Mouse (Mus musculus) lung, embryonic 16.5 days (tissue): Measurements from ENCODE around the gene Wipf3. TPM values are rescaled to one million over a fixed set of nuclear protein-coding genes. Genes with fewer than 3 reads are reported as not detected.

ENCODE experiments used
- ATAC-seq: fragments of 200-750 bp; cut with Nextera tagmentation; 2 replicates; pipeline ENCODE4 v1.8.0; 2017; ENCODE audit warnings: low read depth, mild to moderate bottlenecking, moderate library complexity
- H3K27ac ChIP-seq: fragments of 300-500 bp; sonication (generic); 2 replicates; pipeline ENCODE4 v1.5.1; 2014; ENCODE audit warnings: mild to moderate bottlenecking, control low read depth, low read length
- H3K27me3 ChIP-seq: fragments of 300-500 bp; sonication (generic); 2 replicates; pipeline ENCODE4 v1.6.1; 2014; ENCODE audit warnings: low read depth, low read length, mixed read lengths; ENCODE audit not compliant: control insufficient read depth, insufficient read depth
- H3K36me3 ChIP-seq: fragments of 300-500 bp; sonication (generic); 2 replicates; pipeline ENCODE4 v1.6.1; 2014; ENCODE audit warnings: low read length; ENCODE audit not compliant: control insufficient read depth, insufficient read depth
- H3K4me1 ChIP-seq: fragments of 300-500 bp; sonication (generic); replicated peaks from 2 replicates; pipeline ENCODE4 v1.6.1; 2014; ENCODE audit warnings: low read length, mixed read lengths; ENCODE audit not compliant: control insufficient read depth, insufficient read depth
- H3K4me2 ChIP-seq: fragments of 300-500 bp; sonication (generic); 2 replicates; pipeline ENCODE4 v1.6.1; 2014; ENCODE audit warnings: low read depth, low read length, control low read depth
- H3K4me3 ChIP-seq: fragments of 300-500 bp; sonication (generic); 2 replicates; pipeline ENCODE4 v1.5.1; 2014; ENCODE audit warnings: mild to moderate bottlenecking, low read length, control low read depth
- H3K9ac ChIP-seq: fragments of 300-500 bp; sonication (generic); 2 replicates; pipeline ENCODE4 v1.6.1; 2014; ENCODE audit warnings: low read length, control low read depth
- H3K9me3 ChIP-seq: fragments of 300-500 bp; sonication (generic); 2 replicates; pipeline ENCODE4 v1.6.1; 2016; ENCODE audit warnings: low read length; ENCODE audit not compliant: control insufficient read depth
- WGBS: fragments of 180-500 bp; shearing (Covaris S2); extraction: QIAGEN DNeasy Blood & Tissue Kit; methylation state at CpG from one replicate; pipeline ENCODE4 v1.1.7; 2014; 5-methylcytosine and 5-hydroxymethylcytosine counted together
- polyA plus RNA-seq: library from polyadenylated mRNA; unstranded; fragments of >200 nt; fragmentation: Nextera tagmentation; extraction: Ambion mirVana; gene quantifications from 2 replicates; pipeline ENCODE4 v1.2.1, GENCODE M21; 2015

Wipf3 gene
- polyA plus RNA-seq, 1 experiment from 2014 or later = 1.2 TPM

GRCm38 (mm10) chr6:54502661-54503115 is 73.3 kb downstream of the Wipf3 start:
- WGBS = 28% methylated on average over 6 of the region's 6 CpGs
- no peak overlapping the region for H3K9ac ChIP-seq
- peak; percentile 55 for ATAC-seq
- H3K4me2 ChIP-seq = no peak overlapping the region
- peaks cover 9% of the 10 kb centered on the region for H3K4me1 ChIP-seq
- H3K27ac ChIP-seq = no peak overlapping the region
- no peaks in the 10 kb centered on the region for H3K36me3 ChIP-seq
- no peaks in the 10 kb centered on the region for H3K9me3 ChIP-seq
- H3K4me3 ChIP-seq = no peak overlapping the region
- no peaks in the 10 kb centered on the region for H3K27me3 ChIP-seq

- WGBS = 67% methylated on average over 11 of the region's 11 CpGs
- no peak for ATAC-seq
Observed at GRCm38 (mm10) chr6:54506318-54506717, 76.9 kb downstream of the Wipf3 start.

GRCm38 (mm10) chr6:54507002-54507401 is 77.6 kb downstream of the Wipf3 start:
- H3K4me1 ChIP-seq = peaks cover 16% of the 10 kb centered on the region
- 25% methylated on average over 8 of the region's 8 CpGs for WGBS
- H3K27ac ChIP-seq = no peak overlapping the region
- no peak overlapping the region for H3K4me3 ChIP-seq
- no peaks in the 10 kb centered on the region for H3K9me3 ChIP-seq
- H3K27me3 ChIP-seq = no peaks in the 10 kb centered on the region
- H3K4me2 ChIP-seq = no peak overlapping the region
- ATAC-seq = no peak
- H3K36me3 ChIP-seq = no peaks in the 10 kb centered on the region
- no peak overlapping the region for H3K9ac ChIP-seq

More at GRCm38 (mm10) chr6:54506318-54506717, 76.9 kb downstream of the Wipf3 start:
- Histone ChIP-seq H3K27me3 (no peaks in the 10 kb centered on the region), H3K9ac (no peak overlapping the region), H3K4me1 (peaks cover 16% of the 10 kb centered on the region), H3K9me3 (no peaks in the 10 kb centered on the region), H3K4me2 (no peak overlapping the region), H3K27ac (no peak overlapping the region), H3K36me3 (no peaks in the 10 kb centered on the region), H3K4me3 (no peak overlapping the region)

DNA sequence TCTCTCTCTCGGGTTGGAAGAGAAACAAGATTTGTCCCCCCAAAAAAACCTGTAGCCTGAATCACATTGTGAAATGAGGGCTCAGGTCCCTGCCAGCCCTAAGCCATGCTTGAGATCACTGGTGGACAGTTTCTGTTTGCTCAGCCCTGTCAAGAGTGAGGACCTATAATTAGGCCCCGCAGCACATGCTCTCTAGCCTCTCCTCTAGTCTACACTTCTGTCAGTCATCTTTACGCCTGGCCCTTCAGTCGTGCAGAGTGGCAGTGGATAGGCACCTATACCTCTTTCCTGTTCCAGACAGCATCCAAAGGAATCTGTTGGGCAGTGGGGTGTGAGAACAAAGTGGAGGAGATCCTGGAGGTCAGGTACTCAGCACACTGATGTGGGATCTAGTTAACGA is 78.4 kb downstream of the Wipf3 start:
- Histone ChIP-seq H3K9ac (no peak overlapping the region), H3K27me3 (no peaks in the 10 kb centered on the region), H3K4me1 (peaks cover 10% of the 10 kb centered on the region), H3K27ac (no peak overlapping the region), H3K9me3 (no peaks in the 10 kb centered on the region), H3K4me3 (no peak overlapping the region), H3K4me2 (no peak overlapping the region), H3K36me3 (no peaks in the 10 kb centered on the region)
- WGBS = 42% methylated on average over 5 of the region's 5 CpGs
- peak; percentile 19; the same call in 1 of the 2 replicates for ATAC-seq

- ATAC-seq = peak; percentile 47
- Histone ChIP-seq H3K9me3 (no peaks in the 10 kb centered on the region), H3K36me3 (no peaks in the 10 kb centered on the region), H3K27ac (peak overlapping the region; percentile 41; the same call in 1 of the 2 replicates), H3K4me1 (peaks cover 7% of the 10 kb centered on the region), H3K4me3 (no peak overlapping the region), H3K27me3 (no peaks in the 10 kb centered on the region), H3K9ac (no peak overlapping the region), H3K4me2 (no peak overlapping the region)
- 38% methylated on average over 6 of the region's 6 CpGs for WGBS
Observed at GRCm38 (mm10) chr6:54508256-54508793, 78.9 kb downstream of the Wipf3 start.

GRCm38 (mm10) chr6:54509264-54509663 is 79.9 kb downstream of the Wipf3 start:
- H3K4me3 ChIP-seq = no peak overlapping the region
- H3K9ac ChIP-seq = no peak overlapping the region
- peaks cover 7% of the 10 kb centered on the region for H3K4me1 ChIP-seq
- no peak overlapping the region for H3K27ac ChIP-seq
- H3K9me3 ChIP-seq = no peaks in the 10 kb centered on the region
- H3K27me3 ChIP-seq = no peaks in the 10 kb centered on the region
- ATAC-seq = no peak
- 90% methylated on average over 13 of the region's 13 CpGs for WGBS
- H3K4me2 ChIP-seq = no peak overlapping the region
- H3K36me3 ChIP-seq = no peaks in the 10 kb centered on the region

- H3K36me3 ChIP-seq = no peaks in the 10 kb centered on the region
- 21% methylated on average over 2 of the region's 2 CpGs for WGBS
- no peak overlapping the region for H3K9ac ChIP-seq
- H3K9me3 ChIP-seq = no peaks in the 10 kb centered on the region
- H3K27ac ChIP-seq = no peak overlapping the region
- H3K4me2 ChIP-seq = no peak overlapping the region
- peaks cover 7% of the 10 kb centered on the region for H3K4me1 ChIP-seq
- no peak for ATAC-seq
- H3K27me3 ChIP-seq = no peaks in the 10 kb centered on the region
- no peak overlapping the region for H3K4me3 ChIP-seq
Observed at GRCm38 (mm10) chr6:54512256-54512655, 82.9 kb downstream of the Wipf3 start.

- Histone ChIP-seq H3K4me1 (no peaks in the 10 kb centered on the region), H3K4me2 (no peak overlapping the region), H3K9me3 (no peaks in the 10 kb centered on the region), H3K9ac (no peak overlapping the region), H3K27me3 (no peaks in the 10 kb centered on the region), H3K36me3 (no peaks in the 10 kb centered on the region), H3K4me3 (no peak overlapping the region), H3K27ac (no peak overlapping the region)
- whole genome bisulfite sequencing = 75% methylated on average over 2 of the region's 2 CpGs
- no peak for ATAC-seq
Observed at GRCm38 (mm10) chr6:54516512-54517134, 87.2 kb downstream of the Wipf3 start.

- Histone ChIP-seq H3K4me3 (no peak overlapping the region), H3K9ac (no peak overlapping the region), H3K4me2 (no peak overlapping the region), H3K27ac (no peak overlapping the region), H3K36me3 (no peaks in the 10 kb centered on the region), H3K27me3 (no peaks in the 10 kb centered on the region), H3K4me1 (no peaks in the 10 kb centered on the region), H3K9me3 (no peaks in the 10 kb centered on the region)
- no peak for ATAC-seq
- WGBS = 51% methylated on average over 5 of the region's 5 CpGs
Observed at GRCm38 (mm10) chr6:54518758-54519157, 89.4 kb downstream of the Wipf3 start.
